Mouse (Mus musculus) embryonic facial prominence, embryonic 11.5 days (tissue): ENCODE measurements around the gene Snrk. TPM values are rescaled to one million over a fixed set of nuclear protein-coding genes. Genes with fewer than 3 reads are reported as not detected.

ENCODE experiments used
- ATAC-seq: fragments of 200-750 bp; cut with Nextera tagmentation; replicated peaks from 2 replicates; pipeline ENCODE4 v1.8.0; 2017; ENCODE audit warnings: low read depth; ENCODE audit not compliant: insufficient number of reproducible peaks, low FRiP score, low TSS enrichment
- DNase-seq: peaks from one replicate; pipeline ENCODE4 v3.0.0-alpha.2; 2015; ENCODE audit warnings: low spot score
- H3K27ac ChIP-seq: fragments of 300-500 bp; sonication (generic); replicated peaks from 2 replicates; pipeline ENCODE4 v1.5.1; 2014; ENCODE audit warnings: mild to moderate bottlenecking, low read depth, low read length, control low read depth
- H3K27me3 ChIP-seq: fragments of 300-500 bp; sonication (generic); 2 replicates; pipeline ENCODE4 v1.6.1; 2014; ENCODE audit warnings: mild to moderate bottlenecking, low read length, moderate library complexity, mixed read lengths; ENCODE audit not compliant: control insufficient read depth, insufficient read depth
- H3K36me3 ChIP-seq: fragments of 300-500 bp; sonication (generic); replicated peaks from 2 replicates; pipeline ENCODE4 v1.6.1; 2014; ENCODE audit warnings: low read depth, mild to moderate bottlenecking, low read length, moderate library complexity, mixed read lengths; ENCODE audit not compliant: control insufficient read depth, insufficient read depth
- H3K4me1 ChIP-seq: fragments of 300-500 bp; sonication (generic); 2 replicates; pipeline ENCODE4 v1.6.1; 2014; ENCODE audit warnings: low read length, mixed read lengths; ENCODE audit not compliant: control insufficient read depth, insufficient read depth
- H3K4me2 ChIP-seq: fragments of 300-500 bp; sonication (generic); 2 replicates; pipeline ENCODE4 v1.6.1; 2014; ENCODE audit warnings: low read depth, mild to moderate bottlenecking, control low read depth, low read length, moderate library complexity
- H3K4me3 ChIP-seq: fragments of 300-500 bp; sonication (generic); 2 replicates; pipeline ENCODE4 v1.5.1; 2014; ENCODE audit warnings: low read depth, low read length, control low read depth
- H3K9ac ChIP-seq: fragments of 300-500 bp; sonication (generic); replicated peaks from 2 replicates; pipeline ENCODE4 v1.6.1; 2014; ENCODE audit warnings: mild to moderate bottlenecking, control low read depth, low read length
- H3K9me3 ChIP-seq: fragments of 300-500 bp; sonication (generic); replicated peaks from 2 replicates; pipeline ENCODE4 v1.6.1; 2016; ENCODE audit warnings: mild to moderate bottlenecking, low read length, inconsistent platforms, mixed read lengths; ENCODE audit not compliant: control insufficient read depth
- WGBS: fragments of 180-500 bp; shearing (Covaris S2); extraction: QIAGEN DNeasy Blood & Tissue Kit; methylation state at CpG from one replicate; pipeline ENCODE4 v1.1.7; 2014; 5-methylcytosine and 5-hydroxymethylcytosine counted together
- polyA plus RNA-seq: library from polyadenylated mRNA; unstranded; fragments of >200 nt; fragmentation: Nextera tagmentation; extraction: Ambion mirVana; gene quantifications from 2 replicates; pipeline ENCODE4 v1.2.1, GENCODE M21; 2014

Snrk gene
- polyA plus RNA-seq, 1 experiment from 2014 or later, result 23.2 TPM

DNA sequence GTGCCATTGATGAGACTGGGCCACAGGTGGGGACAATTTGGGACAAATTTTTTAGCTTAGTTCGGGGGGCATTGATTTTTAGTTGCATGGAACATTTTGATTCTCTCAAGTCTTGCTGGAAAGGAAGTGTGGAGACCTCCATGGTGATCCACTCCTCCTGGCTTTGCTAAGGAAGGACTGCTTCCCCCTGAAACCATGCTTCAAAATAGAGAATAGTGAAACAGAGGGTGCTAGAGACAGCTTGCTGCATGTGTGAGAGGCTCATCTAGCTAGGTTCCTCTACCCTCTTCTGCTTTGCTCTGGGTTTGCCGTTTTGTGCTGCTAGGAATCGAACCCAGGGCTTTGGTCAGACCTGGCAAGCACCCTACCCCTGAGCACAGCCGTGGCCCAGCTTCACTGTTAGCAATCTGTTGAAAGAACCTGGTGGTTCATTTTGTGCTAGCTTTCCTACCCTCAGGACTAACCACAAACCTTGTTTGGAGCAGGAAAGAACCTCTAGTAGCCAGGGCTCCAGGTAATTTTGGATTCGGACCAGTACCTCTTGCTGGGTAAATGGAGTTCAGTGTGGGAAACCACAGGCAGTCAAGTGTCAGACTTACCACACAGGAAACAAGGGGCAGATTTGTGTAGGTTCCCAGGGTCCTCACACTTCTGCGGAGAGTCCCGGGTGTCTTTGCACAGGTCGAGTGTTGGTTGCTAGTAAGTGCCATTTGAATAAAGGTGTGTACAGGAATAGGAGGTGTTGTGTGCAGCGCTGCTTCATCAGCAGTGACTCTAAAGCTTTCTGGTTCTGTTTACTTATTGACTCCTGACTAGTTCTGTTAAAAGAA is 33.1 kb downstream of the Snrk start:
- Histone ChIP-seq H3K9ac (no peak overlapping the region), H3K4me1 (no peaks in the 10 kb centered on the region), H3K27me3 (no peaks in the 10 kb centered on the region), H3K4me2 (no peak overlapping the region), H3K27ac (no peak overlapping the region), H3K36me3 (no peaks in the 10 kb centered on the region; the same call in 1 of the 2 replicates), H3K9me3 (no peaks in the 10 kb centered on the region), H3K4me3 (no peak overlapping the region)
- no peak for DNase-seq
- no peak for ATAC-seq
- 87% methylated on average over 9 of the region's 9 CpGs for WGBS

DNA sequence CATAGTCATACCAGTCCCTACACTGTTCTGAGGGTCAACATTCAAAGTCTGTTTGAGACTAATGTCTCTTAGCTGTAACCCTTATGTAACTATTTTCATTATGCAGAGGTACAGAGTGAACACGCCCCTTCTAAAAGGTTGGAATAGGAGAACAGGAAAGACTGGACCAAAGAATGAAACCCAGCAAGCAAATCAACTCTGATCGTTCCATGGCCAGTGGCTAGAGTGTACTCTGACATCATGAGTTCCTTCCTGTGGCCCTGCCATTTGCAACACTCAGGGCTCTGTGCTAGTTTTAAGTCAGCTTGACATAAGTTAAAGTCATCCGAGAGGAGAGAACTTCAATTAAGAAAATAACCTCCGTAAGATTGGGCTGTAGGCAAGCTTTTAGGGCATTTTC is 35.0 kb downstream of the Snrk start:
- Histone ChIP-seq H3K27me3 (no peaks in the 10 kb centered on the region), H3K4me2 (no peak overlapping the region), H3K9ac (no peak overlapping the region), H3K4me3 (no peak overlapping the region), H3K4me1 (no peaks in the 10 kb centered on the region), H3K27ac (no peak overlapping the region), H3K36me3 (no peaks in the 10 kb centered on the region), H3K9me3 (no peaks in the 10 kb centered on the region)
- DNase-seq (no peak), ATAC-seq (no peak)
- WGBS, result 86% methylated on average over 4 of the region's 4 CpGs

GRCm38 (mm10) chr9:122152501-122152900 is 35.4 kb downstream of the Snrk start:
- Histone ChIP-seq H3K4me1 (no peaks in the 10 kb centered on the region), H3K27ac (no peak overlapping the region), H3K27me3 (no peaks in the 10 kb centered on the region), H3K4me3 (no peak overlapping the region), H3K9me3 (no peaks in the 10 kb centered on the region), H3K4me2 (no peak overlapping the region), H3K36me3 (no peaks in the 10 kb centered on the region), H3K9ac (no peak overlapping the region)
- ATAC-seq, result no peak
- WGBS, result 73% methylated on average over 1 of the region's 1 CpGs
- no peak for DNase-seq

DNA sequence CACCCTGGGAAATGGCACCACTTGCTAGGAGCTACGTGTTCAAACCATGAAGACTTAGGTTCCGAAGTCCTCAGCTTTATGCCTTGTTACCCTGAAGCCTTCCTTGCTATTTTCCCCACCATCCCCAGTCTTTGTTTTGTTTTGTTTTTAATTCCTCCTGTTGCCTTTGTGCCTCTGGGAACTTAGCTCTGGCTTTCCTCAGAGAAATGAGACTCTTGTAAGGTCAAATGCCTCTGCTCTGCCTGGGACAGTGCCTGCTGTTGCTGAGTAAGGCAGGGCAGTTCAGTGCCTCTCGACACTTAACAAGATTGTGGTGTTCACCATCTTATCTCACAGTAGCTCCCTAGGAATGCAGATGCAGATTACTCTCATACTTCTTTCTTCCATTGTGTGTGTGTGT is 36.4 kb downstream of the Snrk start:
- WGBS, result 85% methylated on average over 3 of the region's 3 CpGs
- DNase-seq, result no peak
- no peaks in the 10 kb centered on the region for H3K9me3 ChIP-seq
- no peak overlapping the region for H3K9ac ChIP-seq
- no peaks in the 10 kb centered on the region for H3K36me3 ChIP-seq
- no peaks in the 10 kb centered on the region for H3K4me1 ChIP-seq
- no peak overlapping the region for H3K27ac ChIP-seq
- no peak overlapping the region for H3K4me3 ChIP-seq
- no peaks in the 10 kb centered on the region for H3K27me3 ChIP-seq
- ATAC-seq, result no peak
- H3K4me2 ChIP-seq, result no peak overlapping the region

DNA sequence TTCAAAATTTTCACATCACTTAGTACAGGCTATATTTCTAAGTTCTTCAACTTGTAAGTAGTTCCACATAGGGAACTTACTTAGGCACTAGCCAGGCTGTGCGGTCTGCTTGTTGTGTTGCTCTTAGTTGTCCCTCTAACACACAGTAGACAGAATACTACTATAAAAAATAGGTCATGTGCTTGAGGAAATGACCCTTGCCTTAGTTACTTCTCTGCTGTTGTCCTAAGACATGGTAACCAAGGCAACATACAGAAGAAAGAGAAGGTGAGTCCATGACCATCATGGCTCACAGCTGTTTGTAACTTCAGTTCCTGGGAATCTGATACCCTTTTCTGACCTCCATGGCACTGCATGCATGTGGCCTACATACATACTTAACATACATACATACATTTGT is 38.1 kb downstream of the Snrk start:
- no peaks in the 10 kb centered on the region for H3K36me3 ChIP-seq
- DNase-seq (no peak), ATAC-seq (no peak)
- no peaks in the 10 kb centered on the region for H3K9me3 ChIP-seq
- H3K27me3 ChIP-seq, result no peaks in the 10 kb centered on the region
- 94% methylated on average over 1 of the region's 1 CpGs for WGBS
- H3K4me1 ChIP-seq, result no peaks in the 10 kb centered on the region
- H3K4me3 ChIP-seq, result no peak overlapping the region
- no peak overlapping the region for H3K27ac ChIP-seq
- H3K9ac ChIP-seq, result no peak overlapping the region
- H3K4me2 ChIP-seq, result no peak overlapping the region

DNA sequence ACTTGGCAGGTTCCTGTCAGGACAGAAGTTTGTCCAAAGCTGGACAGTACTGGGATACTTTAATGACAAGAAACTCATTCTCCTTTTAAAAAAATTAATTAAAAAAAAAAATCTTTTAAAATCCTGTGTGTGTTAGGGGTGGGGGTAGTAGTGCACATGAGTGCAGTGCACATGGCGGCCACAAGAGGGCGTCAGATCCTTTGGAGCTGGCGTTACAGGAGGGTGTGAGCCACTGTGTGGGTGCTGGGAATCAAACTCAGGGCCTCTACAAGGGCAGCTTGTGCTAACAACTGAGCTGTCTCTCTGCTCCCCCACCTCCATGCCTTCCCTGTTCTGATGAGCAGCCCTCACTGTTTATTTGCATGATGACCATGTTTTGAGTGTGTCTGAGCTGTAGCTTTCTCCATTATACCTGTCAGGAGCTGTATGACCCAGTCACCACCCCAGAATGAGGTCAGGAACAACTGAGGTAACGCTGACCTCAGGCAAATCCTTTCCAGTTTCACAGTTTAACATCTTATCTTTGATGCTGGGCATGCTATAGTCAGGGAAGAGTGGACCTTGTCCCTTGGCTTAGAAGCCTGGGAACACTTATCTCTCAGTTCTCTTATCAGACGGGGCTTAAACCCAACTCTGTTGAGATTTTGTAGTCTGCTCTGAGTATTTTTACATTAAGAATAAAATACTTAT is 39.5 kb downstream of the Snrk start:
- no peak overlapping the region for H3K4me2 ChIP-seq
- WGBS, result 77% methylated on average over 5 of the region's 5 CpGs
- no peaks in the 10 kb centered on the region for H3K9me3 ChIP-seq
- ATAC-seq, result no peak
- no peak overlapping the region for H3K27ac ChIP-seq
- no peak for DNase-seq
- no peaks in the 10 kb centered on the region for H3K27me3 ChIP-seq
- H3K9ac ChIP-seq, result no peak overlapping the region
- no peak overlapping the region for H3K4me3 ChIP-seq
- H3K4me1 ChIP-seq, result no peaks in the 10 kb centered on the region
- no peaks in the 10 kb centered on the region for H3K36me3 ChIP-seq

GRCm38 (mm10) chr9:122157079-122157441 is 40.0 kb downstream of the Snrk start:
- Histone ChIP-seq H3K27ac (no peak overlapping the region), H3K4me3 (no peak overlapping the region), H3K36me3 (no peaks in the 10 kb centered on the region), H3K9ac (no peak overlapping the region), H3K9me3 (no peaks in the 10 kb centered on the region), H3K4me1 (no peaks in the 10 kb centered on the region), H3K27me3 (no peaks in the 10 kb centered on the region), H3K4me2 (no peak overlapping the region)
- WGBS, result 96% methylated on average over 14 of the region's 14 CpGs
- ATAC-seq (no peak), DNase-seq (no peak)

- ATAC-seq (no peak), DNase-seq (no peak)
- no peak overlapping the region for H3K4me2 ChIP-seq
- no peaks in the 10 kb centered on the region for H3K4me1 ChIP-seq
- WGBS, result 93% methylated on average over 4 of the region's 4 CpGs
- H3K27ac ChIP-seq, result no peak overlapping the region
- no peaks in the 10 kb centered on the region for H3K27me3 ChIP-seq
- H3K36me3 ChIP-seq, result no peaks in the 10 kb centered on the region; the same call in none of the 2 replicates
- H3K4me3 ChIP-seq, result no peak overlapping the region
- H3K9ac ChIP-seq, result no peak overlapping the region
- H3K9me3 ChIP-seq, result no peaks in the 10 kb centered on the region
These were observed 47.5 kb downstream of the Snrk start for GRCm38 (mm10) chr9:122164535-122164934.
